Mouse (Mus musculus): ENCODE results near the gene Comt. TPM values are rescaled to one million over a fixed set of nuclear protein-coding genes. Genes with fewer than 3 reads are reported as not detected.

Gene Comt
- polyA plus RNA-seq, 1 experiment from 2014 or later = 112 TPM

DNA sequence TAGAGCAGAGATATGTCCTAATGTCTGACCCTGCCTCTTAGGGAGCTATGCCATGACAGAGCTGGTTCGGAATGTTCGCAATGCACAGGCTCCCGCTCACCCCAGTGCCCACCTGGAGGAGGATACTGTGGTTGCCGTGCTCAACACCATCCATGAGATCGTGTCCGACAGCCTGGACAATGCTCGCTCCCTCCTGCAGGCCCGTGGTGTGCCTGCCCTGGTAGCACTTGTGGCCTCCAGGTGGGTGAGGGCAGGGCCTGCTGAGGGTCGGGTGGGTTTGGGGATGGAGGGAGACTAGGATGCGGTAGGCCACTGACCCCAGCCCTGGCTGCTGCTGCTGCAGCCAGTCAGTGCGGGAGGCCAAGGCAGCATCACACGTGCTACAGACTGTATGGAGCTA, 23.4 kb downstream of the Comt start:
- Histone ChIP-seq H3K9ac (ENCODE audit: low read length) (no peak overlapping the region), H3K9me3 (ENCODE audit: control insufficient read depth, low read length) (no peaks in the 10 kb centered on the region), H3K4me3 (ENCODE audit: control insufficient read depth in 1 of 2, insufficient read depth in 1 of 2, low read depth in 1 of 2, low read length in 2 of 2) (no peak overlapping the region), H3K36me3 (ENCODE audit: control insufficient read depth, insufficient read depth, low read length) (peaks cover 88% of the 10 kb centered on the region), H3K27ac (replicated peaks in 1 of 2; ENCODE audit: control insufficient read depth in 1 of 2, insufficient read depth in 1 of 2, low read depth in 2 of 2, low read length in 2 of 2) (no peak overlapping the region), H3K4me1 (ENCODE audit: control insufficient read depth in 2 of 2, insufficient read depth in 2 of 2, low read length in 2 of 2) (peaks cover 25 to 41% of the 10 kb centered on the region in 2 experiments), H3K27me3 (ENCODE audit: control insufficient read depth, insufficient read depth, low read length) (no peaks in the 10 kb centered on the region), H3K4me2 (ENCODE audit: low read length) (no peak overlapping the region)
- ATAC-seq (ENCODE audit: insufficient number of reproducible peaks, insufficient read depth, low FRiP score, low read depth) = no peak
- WGBS = 87% methylated on average over 12 of the region's 12 CpGs

DNA sequence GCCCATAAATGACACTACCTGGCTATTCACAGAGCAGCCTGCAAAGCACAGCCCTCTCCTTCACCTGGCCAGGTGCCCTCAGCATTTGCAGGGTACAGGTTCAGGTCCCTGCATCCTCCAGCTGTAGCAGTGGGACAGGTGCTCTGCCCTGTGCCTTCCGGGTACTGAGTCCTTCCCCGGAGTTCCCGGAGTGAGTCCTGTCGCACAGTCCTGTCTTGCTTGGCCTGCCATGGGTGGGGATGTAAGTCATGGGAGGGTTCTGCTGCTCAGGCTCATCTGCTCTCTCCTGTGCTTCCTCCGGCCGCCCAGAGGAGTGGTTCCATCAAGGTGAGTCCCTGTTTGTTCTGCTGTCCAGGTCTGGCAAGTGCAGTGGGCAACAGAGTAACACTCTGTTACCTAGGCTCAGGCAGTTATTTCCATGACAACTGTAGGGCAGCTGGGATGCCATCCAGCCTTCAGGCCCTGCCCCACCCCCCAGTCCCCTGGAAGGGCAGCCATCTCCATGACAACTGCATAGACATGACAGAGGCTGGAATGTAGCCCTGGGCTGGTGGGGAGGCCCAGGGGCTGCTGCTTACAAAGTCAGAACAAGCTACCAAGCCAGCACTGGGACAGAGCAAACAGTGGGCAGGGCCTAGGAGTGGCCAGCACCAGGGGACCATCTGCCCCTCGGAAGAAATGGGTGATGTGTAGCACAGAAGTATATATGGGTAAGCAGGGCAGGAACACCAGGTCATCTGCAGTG, 26.0 kb downstream of the Comt start:
- Histone ChIP-seq H3K27ac (replicated peaks in 1 of 2; ENCODE audit: control insufficient read depth in 1 of 2, insufficient read depth in 1 of 2, low read depth in 2 of 2, low read length in 2 of 2) (peak overlapping the region; percentile 19 to 46), H3K9me3 (ENCODE audit: control insufficient read depth, low read length) (no peaks in the 10 kb centered on the region), H3K4me1 (ENCODE audit: control insufficient read depth in 2 of 2, insufficient read depth in 2 of 2, low read length in 2 of 2) (peaks cover 26 to 37% of the 10 kb centered on the region in 2 experiments), H3K9ac (ENCODE audit: low read length) (0 out of 2 replicates have a peak overlapping the region, but pooled peaks have one; percentile 27), H3K4me2 (ENCODE audit: low read length) (no peak overlapping the region), H3K27me3 (ENCODE audit: control insufficient read depth, insufficient read depth, low read length) (no peaks in the 10 kb centered on the region), H3K4me3 (ENCODE audit: control insufficient read depth in 1 of 2, insufficient read depth in 1 of 2, low read depth in 1 of 2, low read length in 2 of 2) (no peak overlapping the region), H3K36me3 (ENCODE audit: control insufficient read depth, insufficient read depth, low read length) (peaks cover 87% of the 10 kb centered on the region)
- 43% methylated on average over 7 of the region's 7 CpGs for WGBS
- peak; percentile 35; the same call in 1 of the 2 replicates for ATAC-seq (ENCODE audit: insufficient number of reproducible peaks, insufficient read depth, low FRiP score, low read depth)

- Histone ChIP-seq H3K9ac (ENCODE audit: low read length) (0 out of 2 replicates have a peak overlapping the region, but pooled peaks have one; percentile 27), H3K4me2 (ENCODE audit: low read length) (no peak overlapping the region), H3K9me3 (ENCODE audit: control insufficient read depth, low read length) (no peaks in the 10 kb centered on the region), H3K27me3 (ENCODE audit: control insufficient read depth, insufficient read depth, low read length) (no peaks in the 10 kb centered on the region), H3K4me3 (ENCODE audit: control insufficient read depth in 1 of 2, insufficient read depth in 1 of 2, low read depth in 1 of 2, low read length in 2 of 2) (no peak overlapping the region), H3K36me3 (ENCODE audit: control insufficient read depth, insufficient read depth, low read length) (peaks cover 80% of the 10 kb centered on the region), H3K27ac (replicated peaks in 1 of 2; ENCODE audit: control insufficient read depth in 1 of 2, insufficient read depth in 1 of 2, low read depth in 2 of 2, low read length in 2 of 2) (peak overlapping the region in 1 of 2 experiments; percentile 46; a peak in 2 of 4 replicates), H3K4me1 (ENCODE audit: control insufficient read depth in 2 of 2, insufficient read depth in 2 of 2, low read length in 2 of 2) (peaks cover 28 to 43% of the 10 kb centered on the region in 2 experiments)
- 72% methylated on average over 9 of the region's 9 CpGs for WGBS
- ATAC-seq (ENCODE audit: insufficient number of reproducible peaks, insufficient read depth, low FRiP score, low read depth) = no peak
These were observed 26.6 kb downstream of the Comt start for GRCm38 (mm10) chr16:18400028-18400427.

DNA sequence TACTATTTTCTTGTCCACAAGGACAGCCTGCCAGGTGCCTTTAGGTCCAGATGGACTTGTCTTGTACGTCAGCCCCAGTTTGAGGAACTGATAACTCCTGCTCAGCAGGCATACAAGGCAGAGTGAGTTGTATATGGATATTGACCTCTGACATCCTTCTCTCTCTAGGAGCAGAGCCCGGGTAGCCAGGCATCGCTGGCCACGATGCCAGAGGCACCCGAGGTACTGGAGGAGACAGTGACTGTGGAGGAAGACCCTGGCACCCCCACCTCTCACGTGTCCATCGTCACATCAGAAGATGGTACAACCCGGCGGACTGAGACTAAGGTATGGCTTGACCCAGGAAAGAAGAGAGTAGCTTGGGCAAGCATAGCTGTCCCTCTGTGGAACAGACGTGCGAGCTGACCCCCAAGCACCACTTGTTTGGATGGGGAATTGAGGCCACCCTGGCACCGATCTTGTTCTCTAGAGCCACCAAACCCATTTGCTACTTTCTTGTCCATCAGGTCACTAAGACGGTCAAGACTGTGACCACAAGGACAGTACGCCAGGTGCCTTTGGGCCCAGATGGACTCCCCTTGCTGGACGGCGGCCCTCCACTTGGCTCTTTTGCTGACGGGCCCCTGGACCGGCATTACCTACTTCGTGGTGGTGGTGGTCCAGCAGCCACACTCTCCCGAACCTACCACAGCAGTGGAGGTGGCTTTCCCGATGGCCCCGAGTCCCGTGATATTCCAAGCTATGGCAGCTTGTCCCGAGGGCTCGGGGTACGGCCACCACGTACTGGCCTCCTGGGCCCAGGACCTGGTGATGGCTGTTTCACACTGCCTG, 29.6 kb downstream of the Comt start:
- peaks cover 50% of the 10 kb centered on the region for H3K36me3 ChIP-seq (ENCODE audit: control insufficient read depth, insufficient read depth, low read length)
- no peak overlapping the region; the same call in 1 of the 2 replicates for H3K9ac ChIP-seq (ENCODE audit: low read length)
- H3K4me3 ChIP-seq (ENCODE audit: control insufficient read depth in 1 of 2, insufficient read depth in 1 of 2, low read depth in 1 of 2, low read length in 2 of 2) = no peak overlapping the region
- no peaks in the 10 kb centered on the region for H3K9me3 ChIP-seq (ENCODE audit: control insufficient read depth, low read length)
- peak overlapping the region; percentile 83 to 91; a peak in 3 of 4 replicates for H3K27ac ChIP-seq (replicated peaks in 1 of 2; ENCODE audit: control insufficient read depth in 1 of 2, insufficient read depth in 1 of 2, low read depth in 2 of 2, low read length in 2 of 2)
- H3K4me2 ChIP-seq (ENCODE audit: low read length) = no peak overlapping the region
- no peak for ATAC-seq (ENCODE audit: insufficient number of reproducible peaks, insufficient read depth, low FRiP score, low read depth)
- peaks cover 41 to 64% of the 10 kb centered on the region in 2 experiments for H3K4me1 ChIP-seq (ENCODE audit: control insufficient read depth in 2 of 2, insufficient read depth in 2 of 2, low read length in 2 of 2)
- no peaks in the 10 kb centered on the region for H3K27me3 ChIP-seq (ENCODE audit: control insufficient read depth, insufficient read depth, low read length)
- WGBS = 94% methylated on average over 27 of the region's 27 CpGs

DNA sequence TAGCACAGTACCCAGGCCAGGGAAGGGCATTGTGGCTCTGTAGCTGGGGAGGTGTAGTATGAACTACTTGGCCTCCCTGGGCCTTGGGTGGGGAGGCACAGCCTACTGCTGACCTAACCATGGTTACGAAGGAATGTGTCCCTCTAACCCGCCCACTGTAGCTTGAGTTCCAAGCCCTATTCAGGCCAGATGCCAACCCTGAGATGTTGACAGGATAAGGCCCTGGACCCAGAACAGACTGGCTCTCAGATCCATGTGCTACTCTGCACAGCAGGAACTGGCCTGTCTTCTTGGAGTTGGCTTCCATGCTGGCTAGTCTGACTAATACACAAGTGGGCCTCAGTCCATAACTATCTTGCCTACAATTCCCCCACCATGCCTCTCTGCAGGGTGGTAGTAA, 30.5 kb downstream of the Comt start:
- H3K4me3 ChIP-seq (ENCODE audit: control insufficient read depth in 1 of 2, insufficient read depth in 1 of 2, low read depth in 1 of 2, low read length in 2 of 2) = no peak overlapping the region
- 43% methylated on average over 2 of the region's 2 CpGs for WGBS
- ATAC-seq (ENCODE audit: insufficient number of reproducible peaks, insufficient read depth, low FRiP score, low read depth) = no peak
- H3K36me3 ChIP-seq (ENCODE audit: control insufficient read depth, insufficient read depth, low read length) = peaks cover 42% of the 10 kb centered on the region
- peaks cover 39 to 59% of the 10 kb centered on the region in 2 experiments for H3K4me1 ChIP-seq (ENCODE audit: control insufficient read depth in 2 of 2, insufficient read depth in 2 of 2, low read length in 2 of 2)
- no peaks in the 10 kb centered on the region for H3K27me3 ChIP-seq (ENCODE audit: control insufficient read depth, insufficient read depth, low read length)
- no peaks in the 10 kb centered on the region for H3K9me3 ChIP-seq (ENCODE audit: control insufficient read depth, low read length)
- peak overlapping the region; percentile 83 to 91 for H3K27ac ChIP-seq (replicated peaks in 1 of 2; ENCODE audit: control insufficient read depth in 1 of 2, insufficient read depth in 1 of 2, low read depth in 2 of 2, low read length in 2 of 2)
- peak overlapping the region; percentile 92 for H3K9ac ChIP-seq (ENCODE audit: low read length)
- peak overlapping the region; percentile 50 for H3K4me2 ChIP-seq (ENCODE audit: low read length)

GRCm38 (mm10) chr16:18395620-18396036, 31.0 kb downstream of the Comt start:
- H3K9ac ChIP-seq (ENCODE audit: low read length) = peak overlapping the region; percentile 92
- no peaks in the 10 kb centered on the region for H3K9me3 ChIP-seq (ENCODE audit: control insufficient read depth, low read length)
- H3K4me1 ChIP-seq (ENCODE audit: control insufficient read depth in 2 of 2, insufficient read depth in 2 of 2, low read length in 2 of 2) = peaks cover 35 to 54% of the 10 kb centered on the region in 2 experiments
- WGBS = 7% methylated on average over 6 of the region's 7 CpGs
- no peaks in the 10 kb centered on the region for H3K27me3 ChIP-seq (ENCODE audit: control insufficient read depth, insufficient read depth, low read length)
- H3K36me3 ChIP-seq (ENCODE audit: control insufficient read depth, insufficient read depth, low read length) = peaks cover 37% of the 10 kb centered on the region
- ATAC-seq (ENCODE audit: insufficient number of reproducible peaks, insufficient read depth, low FRiP score, low read depth) = peak; percentile 10
- H3K27ac ChIP-seq (replicated peaks in 1 of 2; ENCODE audit: control insufficient read depth in 1 of 2, insufficient read depth in 1 of 2, low read depth in 2 of 2, low read length in 2 of 2) = peak overlapping the region; percentile 83 to 91
- no peak overlapping the region; a peak in 1 of 4 replicates for H3K4me3 ChIP-seq (ENCODE audit: control insufficient read depth in 1 of 2, insufficient read depth in 1 of 2, low read depth in 1 of 2, low read length in 2 of 2)
- H3K4me2 ChIP-seq (ENCODE audit: low read length) = peak overlapping the region; percentile 50

DNA sequence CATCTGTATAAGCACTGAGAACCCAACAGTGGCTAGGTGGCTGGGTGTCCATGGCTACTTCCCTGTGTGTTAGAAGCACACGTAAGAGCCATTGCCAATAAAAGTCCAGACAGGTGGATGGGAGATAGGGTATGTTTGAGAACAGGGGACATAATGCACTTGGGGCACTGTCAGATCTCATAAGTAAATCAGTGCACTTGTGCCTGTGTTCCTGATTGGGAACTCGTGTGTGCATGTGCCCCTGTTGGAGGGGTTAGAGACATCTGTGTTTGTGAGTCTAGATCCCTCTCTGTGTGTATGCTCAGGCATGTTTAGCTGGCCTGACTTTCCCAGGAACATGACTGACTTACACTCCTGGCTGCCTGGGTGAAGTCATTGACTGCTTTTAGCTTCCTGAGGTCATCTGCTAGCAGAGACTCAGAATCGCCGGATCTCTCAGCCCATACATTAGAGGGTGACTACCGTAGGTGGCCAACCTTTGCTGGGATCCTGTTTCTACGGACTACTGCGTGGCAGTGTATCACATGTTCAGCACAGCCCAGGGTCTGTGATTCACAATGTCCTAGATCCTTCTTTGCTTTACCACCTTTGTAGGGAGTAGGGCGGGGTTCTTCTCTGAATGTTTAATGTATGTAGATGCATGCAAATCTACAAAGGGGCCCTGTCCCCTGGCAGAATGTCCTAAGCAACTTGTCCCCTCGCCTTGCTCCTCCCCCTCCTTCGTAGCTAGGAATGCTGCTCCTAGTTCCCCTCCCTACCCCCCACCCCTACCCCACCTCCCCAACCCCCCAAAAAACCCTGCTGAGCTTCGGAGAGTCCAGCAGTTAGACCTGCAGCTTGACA, 31.7 kb downstream of the Comt start:
- peaks cover 32% of the 10 kb centered on the region for H3K36me3 ChIP-seq (ENCODE audit: control insufficient read depth, insufficient read depth, low read length)
- H3K4me1 ChIP-seq (ENCODE audit: control insufficient read depth in 2 of 2, insufficient read depth in 2 of 2, low read length in 2 of 2) = peaks cover 30 to 47% of the 10 kb centered on the region in 2 experiments
- peak overlapping the region; percentile 92 for H3K9ac ChIP-seq (ENCODE audit: low read length)
- no peaks in the 10 kb centered on the region for H3K27me3 ChIP-seq (ENCODE audit: control insufficient read depth, insufficient read depth, low read length)
- H3K4me3 ChIP-seq (ENCODE audit: control insufficient read depth in 1 of 2, insufficient read depth in 1 of 2, low read depth in 1 of 2, low read length in 2 of 2) = no peak overlapping the region
- peak; percentile 4; the same call in 1 of the 2 replicates for ATAC-seq (ENCODE audit: insufficient number of reproducible peaks, insufficient read depth, low FRiP score, low read depth)
- WGBS = 13% methylated on average over 11 of the region's 11 CpGs
- no peaks in the 10 kb centered on the region for H3K9me3 ChIP-seq (ENCODE audit: control insufficient read depth, low read length)
- peak overlapping the region; percentile 50 for H3K4me2 ChIP-seq (ENCODE audit: low read length)
- H3K27ac ChIP-seq (replicated peaks in 1 of 2; ENCODE audit: control insufficient read depth in 1 of 2, insufficient read depth in 1 of 2, low read depth in 2 of 2, low read length in 2 of 2) = peak overlapping the region; percentile 91 to 98
